Mouse (Mus musculus): ENCODE measurements around the gene Hoxa9. TPM values are rescaled to one million over a fixed set of nuclear protein-coding genes. Genes with fewer than 3 reads are reported as not detected.

Hoxa9 gene
- polyA plus RNA-seq (2012; rRNA removed), result 0.58 and 0.76 TPM in 2 replicates
- polyA plus RNA-seq (2014; fragmentation: Nextera tagmentation; extraction: Ambion mirVana), result 0.28 and 0.43 TPM in 2 replicates

- DNase-seq (ENCODE audit: low read depth in 3 of 3, low spot score in 3 of 3) (no peak), ATAC-seq (ENCODE audit: insufficient read depth) (no peak)
- H3K27ac ChIP-seq, result no peak within 1 kb of the TSS
- no peak within 1 kb of the TSS for H3K4me3 ChIP-seq (ENCODE audit: insufficient read depth in 1 of 2, low read depth in 2 of 2, low read length in 2 of 2)
- H3K36me3 ChIP-seq (replicated peaks; ENCODE audit: control insufficient read depth, insufficient read depth, low read depth), result no peaks in the 10 kb centered on the region
- H3K4me1 ChIP-seq (replicated peaks; ENCODE audit: control insufficient read depth in 2 of 2, insufficient read depth in 2 of 2, low read length in 1 of 2), result no peaks in the 10 kb centered on the region
- no peaks in the 10 kb centered on the region for H3K9me3 ChIP-seq (ENCODE audit: control insufficient read depth, low read length)
- no peak within 1 kb of the TSS for H3K4me2 ChIP-seq (ENCODE audit: low read depth)
- no peak within 1 kb of the TSS for H3K9ac ChIP-seq (replicated peaks)
- WGBS (ENCODE audit: insufficient replicate concordance), result 4% methylated on average over 16 of the region's 36 CpGs
- no peak for TF ChIP-seq EP300 (IDR thresholded peaks at IDR 0.05; ENCODE audit: low read depth)
- TF ChIP-seq CTCF (IDR thresholded peaks at IDR 0.05; ENCODE audit: low read depth), result no peak
- peaks cover 97% of the 10 kb centered on the region for H3K27me3 ChIP-seq (ENCODE audit: control insufficient read depth, insufficient read depth, low read length)
Measured at GRCm38 (mm10) chr6:52230516-52231165, at the start of gene Hoxa9. Hoxa9 (minus strand) TSS chr6:52231089.

DNA sequence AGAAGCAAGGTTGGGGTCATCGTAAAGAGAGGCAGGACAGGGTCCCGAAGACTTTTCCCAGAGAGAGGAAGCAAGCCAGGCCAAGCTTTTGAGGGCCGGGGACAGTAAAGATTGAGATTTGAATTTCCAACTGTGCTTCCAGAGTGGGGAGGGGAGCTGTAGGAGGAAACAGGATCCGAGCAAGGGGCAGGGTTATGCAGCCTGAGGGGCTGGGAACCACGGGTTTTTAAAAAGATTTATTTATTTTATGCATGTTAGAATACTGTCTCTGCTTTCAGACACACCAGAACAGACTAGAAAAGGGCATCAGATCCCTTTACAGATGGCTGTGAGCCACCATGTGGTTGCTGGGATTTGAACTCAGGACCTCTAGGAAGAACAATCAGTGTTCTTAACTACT is 46.0 kb upstream of the Hoxa9 start:
- H3K9me3 ChIP-seq (ENCODE audit: control insufficient read depth, low read length), result no peaks in the 10 kb centered on the region
- ATAC-seq (ENCODE audit: insufficient read depth), result no peak
- H3K9ac ChIP-seq (replicated peaks), result no peak overlapping the region
- 7% methylated on average over 5 of the region's 5 CpGs for WGBS (ENCODE audit: insufficient replicate concordance)
- H3K4me2 ChIP-seq (ENCODE audit: low read depth), result no peak overlapping the region
- H3K36me3 ChIP-seq (replicated peaks; ENCODE audit: control insufficient read depth, insufficient read depth, low read depth), result no peaks in the 10 kb centered on the region
- peaks cover 56% of the 10 kb centered on the region for H3K27me3 ChIP-seq (ENCODE audit: control insufficient read depth, insufficient read depth, low read length)
- DNase-seq (ENCODE audit: low read depth in 3 of 3, low spot score in 3 of 3), result no peak
- H3K4me1 ChIP-seq (replicated peaks; ENCODE audit: control insufficient read depth in 2 of 2, insufficient read depth in 2 of 2, low read length in 1 of 2), result no peaks in the 10 kb centered on the region
- TF ChIP-seq CTCF (IDR thresholded peaks at IDR 0.05; ENCODE audit: low read depth) (no peak), EP300 (IDR thresholded peaks at IDR 0.05; ENCODE audit: low read depth) (no peak)
- H3K27ac ChIP-seq, result no peak overlapping the region
- no peak overlapping the region for H3K4me3 ChIP-seq (ENCODE audit: insufficient read depth in 1 of 2, low read depth in 2 of 2, low read length in 2 of 2)

- Histone ChIP-seq H3K4me1 (replicated peaks; ENCODE audit: control insufficient read depth in 2 of 2, insufficient read depth in 2 of 2, low read length in 1 of 2) (no peaks in the 10 kb centered on the region), H3K27me3 (ENCODE audit: control insufficient read depth, insufficient read depth, low read length) (peaks cover 58% of the 10 kb centered on the region), H3K9ac (replicated peaks) (no peak overlapping the region), H3K9me3 (ENCODE audit: control insufficient read depth, low read length) (no peaks in the 10 kb centered on the region), H3K27ac (no peak overlapping the region), H3K36me3 (replicated peaks; ENCODE audit: control insufficient read depth, insufficient read depth, low read depth) (no peaks in the 10 kb centered on the region), H3K4me3 (ENCODE audit: insufficient read depth in 1 of 2, low read depth in 2 of 2, low read length in 2 of 2) (no peak overlapping the region), H3K4me2 (ENCODE audit: low read depth) (no peak overlapping the region)
- TF ChIP-seq CTCF (IDR thresholded peaks at IDR 0.05; ENCODE audit: low read depth), result no peak
- no peak for TF ChIP-seq EP300 (IDR thresholded peaks at IDR 0.05; ENCODE audit: low read depth)
- no peak for ATAC-seq (ENCODE audit: insufficient read depth)
- no peak for DNase-seq (ENCODE audit: low read depth in 3 of 3, low spot score in 3 of 3)
- WGBS (ENCODE audit: insufficient replicate concordance), result 5% methylated on average over 6 of the region's 6 CpGs
Measured at GRCm38 (mm10) chr6:52276382-52276781, 45.5 kb upstream of the Hoxa9 start.

GRCm38 (mm10) chr6:52275563-52276280 is 44.8 kb upstream of the Hoxa9 start:
- no peak overlapping the region for H3K4me3 ChIP-seq (ENCODE audit: insufficient read depth in 1 of 2, low read depth in 2 of 2, low read length in 2 of 2)
- no peaks in the 10 kb centered on the region for H3K36me3 ChIP-seq (replicated peaks; ENCODE audit: control insufficient read depth, insufficient read depth, low read depth)
- H3K9me3 ChIP-seq (ENCODE audit: control insufficient read depth, low read length), result no peaks in the 10 kb centered on the region
- peaks cover 64% of the 10 kb centered on the region for H3K27me3 ChIP-seq (ENCODE audit: control insufficient read depth, insufficient read depth, low read length)
- ATAC-seq (ENCODE audit: insufficient read depth) (no peak), DNase-seq (ENCODE audit: low read depth in 3 of 3, low spot score in 3 of 3) (no peak)
- no peaks in the 10 kb centered on the region for H3K4me1 ChIP-seq (replicated peaks; ENCODE audit: control insufficient read depth in 2 of 2, insufficient read depth in 2 of 2, low read length in 1 of 2)
- TF ChIP-seq EP300 (IDR thresholded peaks at IDR 0.05; ENCODE audit: low read depth), result no peak
- TF ChIP-seq CTCF (IDR thresholded peaks at IDR 0.05; ENCODE audit: low read depth), result no peak
- WGBS (ENCODE audit: insufficient replicate concordance), result 24% methylated on average over 8 of the region's 8 CpGs
- no peak overlapping the region for H3K4me2 ChIP-seq (ENCODE audit: low read depth)
- H3K27ac ChIP-seq, result no peak overlapping the region
- no peak overlapping the region for H3K9ac ChIP-seq (replicated peaks)

DNA sequence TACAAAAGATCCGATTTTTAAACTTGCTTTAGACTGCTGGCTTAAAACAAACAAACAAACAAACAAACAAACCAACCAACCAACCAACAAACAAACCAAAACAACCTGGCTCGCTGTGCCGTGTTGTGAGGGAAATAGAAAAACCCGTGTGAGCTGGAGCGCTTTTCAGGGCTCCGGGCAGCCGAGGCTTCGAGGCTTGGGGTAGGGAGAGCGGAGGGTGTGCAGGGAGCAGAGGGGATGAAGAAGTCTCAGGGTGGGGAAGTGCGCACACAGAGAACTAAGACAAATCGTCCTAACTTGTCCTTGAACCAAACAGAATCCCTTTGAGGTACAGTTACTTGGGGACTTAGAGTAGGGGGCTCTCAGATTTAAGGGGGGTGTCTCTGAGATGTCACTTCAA is 43.7 kb upstream of the Hoxa9 start:
- Histone ChIP-seq H3K9me3 (ENCODE audit: control insufficient read depth, low read length) (no peaks in the 10 kb centered on the region), H3K27me3 (ENCODE audit: control insufficient read depth, insufficient read depth, low read length) (peaks cover 75% of the 10 kb centered on the region), H3K9ac (replicated peaks) (no peak overlapping the region), H3K4me1 (replicated peaks; ENCODE audit: control insufficient read depth in 2 of 2, insufficient read depth in 2 of 2, low read length in 1 of 2) (no peaks in the 10 kb centered on the region), H3K27ac (no peak overlapping the region), H3K4me3 (ENCODE audit: insufficient read depth in 1 of 2, low read depth in 2 of 2, low read length in 2 of 2) (no peak overlapping the region), H3K36me3 (replicated peaks; ENCODE audit: control insufficient read depth, insufficient read depth, low read depth) (no peaks in the 10 kb centered on the region), H3K4me2 (ENCODE audit: low read depth) (no peak overlapping the region)
- 10% methylated on average over 11 of the region's 11 CpGs for WGBS (ENCODE audit: insufficient replicate concordance)
- DNase-seq (ENCODE audit: low read depth in 3 of 3, low spot score in 3 of 3), result no peak
- no peak for ATAC-seq (ENCODE audit: insufficient read depth)
- no peak for TF ChIP-seq EP300 (IDR thresholded peaks at IDR 0.05; ENCODE audit: low read depth)
- no peak for TF ChIP-seq CTCF (IDR thresholded peaks at IDR 0.05; ENCODE audit: low read depth)
